Mouse (Mus musculus): ENCODE data around the gene Trim63. TPM values are rescaled to one million over a fixed set of nuclear protein-coding genes. Genes with fewer than 3 reads are reported as not detected.
"Not testable (repeated sequence)": the region's sequence is repeated elsewhere in the genome, so short reads cannot be mapped to it uniquely, and the experiment has no call there.

The Trim63 gene
- total and polyA plus RNA-seq, 2 experiments: 0.09 TPM; not detected in 1

GRCm38 (mm10) chr4:134321524-134321923, 6.6 kb downstream of the Trim63 start:
- Histone ChIP-seq H3K79me2 (ENCODE audit: control insufficient read depth, insufficient read depth, low read length) (no peaks in the 10 kb centered on the region), H3K4me3 (ENCODE audit: insufficient read depth, low read depth, low read length) (no peak overlapping the region), H3K27ac (replicated peaks; ENCODE audit: insufficient read depth, low read depth, low read length) (no peak overlapping the region), H3K27me3 (ENCODE audit: control insufficient read depth, insufficient read depth, low read length) (no peaks in the 10 kb centered on the region), H3K4me1 (ENCODE audit: control insufficient read depth, insufficient read depth, low read length) (no peaks in the 10 kb centered on the region), H3K9ac (ENCODE audit: low read depth, low read length) (no peak overlapping the region), H3K36me3 (ENCODE audit: control insufficient read depth, insufficient read depth, low read length) (no peaks in the 10 kb centered on the region)
- WGBS: 64% methylated on average over 3 of the region's 3 CpGs
- DNase-seq (ENCODE audit: extremely low read depth, low read depth, low spot score): no peak
- TF ChIP-seq POLR2A (IDR thresholded peaks at IDR 0.05; ENCODE audit: extremely low read depth, insufficient read depth, low read length) (no peak), CTCF (IDR thresholded peaks at IDR 0.05; ENCODE audit: low read depth, low read length) (no peak)

- WGBS: 17% methylated on average over 5 of the region's 5 CpGs
Measured at GRCm38 (mm10) chr4:134324655-134325054, 9.7 kb downstream of the Trim63 start.

DNA sequence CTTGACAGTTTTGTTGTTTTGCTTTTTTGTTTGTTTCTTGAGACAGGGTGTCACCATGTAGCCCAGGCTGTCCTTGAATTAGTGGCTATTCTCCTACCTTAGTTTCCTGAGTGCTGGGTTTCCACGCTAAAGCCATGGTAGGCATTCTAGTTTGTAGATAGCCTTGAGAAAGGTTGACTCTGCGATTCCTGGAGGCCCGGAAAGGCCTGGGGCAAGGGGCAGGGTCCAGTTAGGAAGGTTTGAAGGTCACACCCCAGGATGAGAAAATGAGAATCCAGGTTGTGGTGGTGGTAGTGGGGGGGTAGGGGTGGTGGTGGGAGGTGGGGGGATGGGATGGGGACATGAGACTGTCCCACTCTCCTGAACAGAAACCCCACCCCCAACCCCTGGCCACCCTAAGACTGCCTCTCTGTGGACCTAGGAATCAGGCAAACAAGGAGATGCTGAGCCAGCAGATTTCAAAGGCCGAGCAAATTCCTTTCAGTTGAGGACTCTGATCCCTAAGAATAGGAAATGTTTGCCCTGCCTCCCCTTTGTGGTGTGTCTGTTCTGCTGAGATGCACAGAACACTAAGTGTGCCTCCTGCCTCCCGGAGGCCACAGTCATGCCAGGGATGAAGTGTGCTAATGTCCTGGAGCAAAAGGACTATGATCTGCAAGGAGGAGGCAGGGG, 12.1 kb downstream of the Trim63 start:
- Histone ChIP-seq H3K79me2 (ENCODE audit: control insufficient read depth, insufficient read depth, low read length) (no peaks in the 10 kb centered on the region), H3K27ac (replicated peaks; ENCODE audit: insufficient read depth, low read depth, low read length) (no peak overlapping the region), H3K36me3 (ENCODE audit: control insufficient read depth, insufficient read depth, low read length) (no peaks in the 10 kb centered on the region), H3K4me1 (ENCODE audit: control insufficient read depth, insufficient read depth, low read length) (no peaks in the 10 kb centered on the region), H3K9ac (ENCODE audit: low read depth, low read length) (no peak overlapping the region), H3K4me3 (ENCODE audit: insufficient read depth, low read depth, low read length) (no peak overlapping the region), H3K27me3 (ENCODE audit: control insufficient read depth, insufficient read depth, low read length) (no peaks in the 10 kb centered on the region)
- WGBS: 50% methylated on average over 5 of the region's 5 CpGs
- TF ChIP-seq POLR2A (IDR thresholded peaks at IDR 0.05; ENCODE audit: extremely low read depth, insufficient read depth, low read length): no peak
- no peak for TF ChIP-seq CTCF (IDR thresholded peaks at IDR 0.05; ENCODE audit: low read depth, low read length)
- DNase-seq (ENCODE audit: extremely low read depth, low read depth, low spot score): no peak

More at GRCm38 (mm10) chr4:134324655-134325054, 9.7 kb downstream of the Trim63 start:
- Histone ChIP-seq H3K9ac (ENCODE audit: low read depth, low read length) (no peak overlapping the region), H3K4me1 (ENCODE audit: control insufficient read depth, insufficient read depth, low read length) (no peaks in the 10 kb centered on the region), H3K4me3 (ENCODE audit: insufficient read depth, low read depth, low read length) (no peak overlapping the region), H3K36me3 (ENCODE audit: control insufficient read depth, insufficient read depth, low read length) (no peaks in the 10 kb centered on the region), H3K27ac (replicated peaks; ENCODE audit: insufficient read depth, low read depth, low read length) (no peak overlapping the region), H3K27me3 (ENCODE audit: control insufficient read depth, insufficient read depth, low read length) (no peaks in the 10 kb centered on the region), H3K79me2 (ENCODE audit: control insufficient read depth, insufficient read depth, low read length) (no peaks in the 10 kb centered on the region)
- TF ChIP-seq POLR2A (IDR thresholded peaks at IDR 0.05; ENCODE audit: extremely low read depth, insufficient read depth, low read length) (no peak), CTCF (IDR thresholded peaks at IDR 0.05; ENCODE audit: low read depth, low read length) (no peak)
- DNase-seq (ENCODE audit: extremely low read depth, low read depth, low spot score): no peak

- no peak overlapping the region for H3K27ac ChIP-seq (replicated peaks; ENCODE audit: insufficient read depth, low read depth, low read length)
- H3K9ac ChIP-seq (ENCODE audit: low read depth, low read length): no peak overlapping the region
- no peaks in the 10 kb centered on the region for H3K27me3 ChIP-seq (ENCODE audit: control insufficient read depth, insufficient read depth, low read length)
- no peaks in the 10 kb centered on the region for H3K4me1 ChIP-seq (ENCODE audit: control insufficient read depth, insufficient read depth, low read length)
- H3K79me2 ChIP-seq (ENCODE audit: control insufficient read depth, insufficient read depth, low read length): no peaks in the 10 kb centered on the region
- DNase-seq (ENCODE audit: extremely low read depth, low read depth, low spot score): no peak
- no peak overlapping the region for H3K4me3 ChIP-seq (ENCODE audit: insufficient read depth, low read depth, low read length)
- no peak for TF ChIP-seq POLR2A (IDR thresholded peaks at IDR 0.05; ENCODE audit: extremely low read depth, insufficient read depth, low read length)
- 71% methylated on average over 8 of the region's 8 CpGs for WGBS
- no peaks in the 10 kb centered on the region for H3K36me3 ChIP-seq (ENCODE audit: control insufficient read depth, insufficient read depth, low read length)
Measured at GRCm38 (mm10) chr4:134328151-134328550, 13.2 kb downstream of the Trim63 start.

- no peaks in the 10 kb centered on the region for H3K79me2 ChIP-seq (ENCODE audit: control insufficient read depth, insufficient read depth, low read length)
- H3K9ac ChIP-seq (ENCODE audit: low read depth, low read length): no peak overlapping the region
- DNase-seq (ENCODE audit: extremely low read depth, low read depth, low spot score): no peak
- no peak for TF ChIP-seq CTCF (IDR thresholded peaks at IDR 0.05; ENCODE audit: low read depth, low read length)
- no peak for TF ChIP-seq POLR2A (IDR thresholded peaks at IDR 0.05; ENCODE audit: extremely low read depth, insufficient read depth, low read length)
- H3K4me1 ChIP-seq (ENCODE audit: control insufficient read depth, insufficient read depth, low read length): no peaks in the 10 kb centered on the region
- no peaks in the 10 kb centered on the region for H3K36me3 ChIP-seq (ENCODE audit: control insufficient read depth, insufficient read depth, low read length)
- no peak overlapping the region for H3K4me3 ChIP-seq (ENCODE audit: insufficient read depth, low read depth, low read length)
- H3K27ac ChIP-seq (replicated peaks; ENCODE audit: insufficient read depth, low read depth, low read length): no peak overlapping the region
- no peaks in the 10 kb centered on the region for H3K27me3 ChIP-seq (ENCODE audit: control insufficient read depth, insufficient read depth, low read length)
- WGBS: 84% methylated on average over 8 of the region's 8 CpGs
Measured at GRCm38 (mm10) chr4:134328832-134329231, 13.9 kb downstream of the Trim63 start.

- H3K79me2 ChIP-seq (ENCODE audit: control insufficient read depth, insufficient read depth, low read length): no peaks in the 10 kb centered on the region
- 64% methylated on average over 5 of the region's 5 CpGs for WGBS
- no peak for TF ChIP-seq CTCF (IDR thresholded peaks at IDR 0.05; ENCODE audit: low read depth, low read length)
- no peak for TF ChIP-seq POLR2A (IDR thresholded peaks at IDR 0.05; ENCODE audit: extremely low read depth, insufficient read depth, low read length)
- H3K4me1 ChIP-seq (ENCODE audit: control insufficient read depth, insufficient read depth, low read length): no peaks in the 10 kb centered on the region
- DNase-seq (ENCODE audit: extremely low read depth, low read depth, low spot score): no peak
- H3K27ac ChIP-seq (replicated peaks; ENCODE audit: insufficient read depth, low read depth, low read length): no peak overlapping the region
- no peak overlapping the region for H3K9ac ChIP-seq (ENCODE audit: low read depth, low read length)
- H3K27me3 ChIP-seq (ENCODE audit: control insufficient read depth, insufficient read depth, low read length): no peaks in the 10 kb centered on the region
- no peak overlapping the region for H3K4me3 ChIP-seq (ENCODE audit: insufficient read depth, low read depth, low read length)
- no peaks in the 10 kb centered on the region for H3K36me3 ChIP-seq (ENCODE audit: control insufficient read depth, insufficient read depth, low read length)
Measured at GRCm38 (mm10) chr4:134330281-134330680, 15.4 kb downstream of the Trim63 start.

DNA sequence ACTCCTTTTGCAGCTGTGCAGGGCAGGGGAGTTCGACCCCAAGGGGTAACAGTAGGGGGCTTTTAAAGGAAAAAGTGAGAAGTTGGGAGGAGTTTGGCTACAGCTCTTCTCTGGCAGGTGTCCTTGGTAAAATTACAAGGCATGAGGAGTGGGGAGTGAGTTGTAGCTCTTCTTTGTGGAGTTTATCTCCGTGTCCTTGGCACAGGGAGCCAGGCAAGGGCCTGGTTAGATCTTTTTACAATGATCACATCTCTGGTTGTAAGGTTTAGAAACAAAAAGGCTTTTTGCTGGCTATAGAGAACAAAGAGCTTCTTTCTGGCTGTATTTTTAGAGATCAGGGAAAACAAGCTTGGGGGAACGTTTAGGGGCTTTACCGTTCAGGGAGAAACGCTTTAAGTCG, 26.3 kb downstream of the Trim63 start:
- not testable (repeated sequence) for H3K9ac ChIP-seq (ENCODE audit: low read depth, low read length); H3K79me2 ChIP-seq (ENCODE audit: control insufficient read depth, insufficient read depth, low read length); H3K4me3 ChIP-seq (ENCODE audit: insufficient read depth, low read depth, low read length); DNase-seq (ENCODE audit: extremely low read depth, low read depth, low spot score); H3K36me3 ChIP-seq (ENCODE audit: control insufficient read depth, insufficient read depth, low read length); H3K4me1 ChIP-seq (ENCODE audit: control insufficient read depth, insufficient read depth, low read length); H3K27ac ChIP-seq (replicated peaks; ENCODE audit: insufficient read depth, low read depth, low read length)
- H3K27me3 ChIP-seq (ENCODE audit: control insufficient read depth, insufficient read depth, low read length): peaks cover 14% of the 10 kb centered on the region
- WGBS: 87% methylated on average over 6 of the region's 6 CpGs
